Mouse (Mus musculus) liver, adult 2 months (tissue): Measurements from ENCODE around the gene Dars. TPM values are rescaled to one million over a fixed set of nuclear protein-coding genes. Genes with fewer than 3 reads are reported as not detected.
"Not testable (repeated sequence)": the region's sequence is repeated elsewhere in the genome, so short reads cannot be mapped to it uniquely, and the experiment has no call there.

Experiments
- DNase-seq: peaks from one replicate; pipeline ENCODE4 v3.0.0-alpha.2; 2011; ENCODE audit warnings: low read depth, low spot score; ENCODE audit errors: extremely low read depth
- H3K27ac ChIP-seq: fragments of 200-500 bp; replicated peaks from 2 replicates; pipeline ENCODE4 v1.5.1; 2012; ENCODE audit warnings: low read depth, mild to moderate bottlenecking, control low read depth, inconsistent platforms, low read length; ENCODE audit not compliant: insufficient read depth
- H3K27me3 ChIP-seq: fragments of 200-500 bp; 2 replicates; pipeline ENCODE4 v1.6.1; 2012; ENCODE audit warnings: mild to moderate bottlenecking, moderate library complexity, low read length, inconsistent platforms; ENCODE audit not compliant: control insufficient read depth, insufficient read depth
- H3K36me3 ChIP-seq: fragments of 200-500 bp; 2 replicates; pipeline ENCODE4 v1.6.1; 2012; ENCODE audit warnings: low read length, inconsistent platforms; ENCODE audit not compliant: control insufficient read depth, insufficient read depth
- H3K4me1 ChIP-seq: fragments of 200-500 bp; 2 replicates; pipeline ENCODE4 v1.6.1; 2011; ENCODE audit warnings: low read length; ENCODE audit not compliant: control insufficient read depth, insufficient read depth
- H3K4me3 ChIP-seq: fragments of 200-500 bp; 2 replicates; pipeline ENCODE4 v1.5.1; 2011; ENCODE audit warnings: low read depth, mild to moderate bottlenecking, control low read depth, low read length, moderate library complexity; ENCODE audit not compliant: insufficient read depth
- H3K79me2 ChIP-seq: fragments of 200-500 bp; 2 replicates; pipeline ENCODE4 v1.6.1; 2012; ENCODE audit warnings: inconsistent platforms, mild to moderate bottlenecking, low read length, moderate library complexity; ENCODE audit not compliant: control insufficient read depth, insufficient read depth
- H3K9ac ChIP-seq: fragments of 200-500 bp; 2 replicates; pipeline ENCODE4 v1.6.1; 2012; ENCODE audit warnings: low read depth, mild to moderate bottlenecking, control low read depth, inconsistent platforms, low read length
- CTCF ChIP-seq: fragments of 200-500 bp; IDR thresholded peaks from 2 replicates; pipeline ENCODE4 v1.5.1; 2011; ENCODE audit warnings: low read depth, low read length, control low read depth
- POLR2A ChIP-seq: fragments of 200-500 bp; IDR thresholded peaks from 2 replicates; pipeline ENCODE4 v1.6.1; 2011; ENCODE audit warnings: low read length, control low read depth; ENCODE audit not compliant: insufficient read depth; ENCODE audit errors: extremely low read depth
- WGBS: fragments of 180-500 bp; shearing (Covaris S2); methylation state at CpG from one replicate; pipeline ENCODE4 v1.1.7; 2018; 5-methylcytosine and 5-hydroxymethylcytosine counted together
- polyA plus RNA-seq: library from polyadenylated mRNA; depleted of rRNA; stranded (reverse); fragments of >200 nt; gene quantifications from 2 replicates; pipeline ENCODE4 v1.2.3, GENCODE M21; 2012; rRNA removed
- total RNA-seq: library from RNA; depleted of rRNA; stranded (reverse); fragments of >200 nt; gene quantifications from 2 replicates; pipeline ENCODE4 v1.2.3, GENCODE M21; 2014; rRNA removed

The Dars gene
- total and polyA plus RNA-seq, 2 experiments = 14.7 to 104 TPM

GRCm38 (mm10) chr1:128327165-128327564 is 90.0 kb downstream of the Dars start:
- Histone ChIP-seq H3K4me1 (no peaks in the 10 kb centered on the region), H3K9ac (no peak overlapping the region), H3K4me3 (no peak overlapping the region), H3K79me2 (no peaks in the 10 kb centered on the region), H3K27ac (no peak overlapping the region), H3K27me3 (no peaks in the 10 kb centered on the region), H3K36me3 (peaks cover 1% of the 10 kb centered on the region; the same call in 1 of the 2 replicates)
- TF ChIP-seq POLR2A (no peak), CTCF (no peak)
- 76% methylated on average over 1 of the region's 1 CpGs for WGBS
- no peak for DNase-seq

GRCm38 (mm10) chr1:128324776-128325175 is 92.4 kb downstream of the Dars start:
- Histone ChIP-seq H3K27me3 (no peaks in the 10 kb centered on the region), H3K36me3 (no peaks in the 10 kb centered on the region), H3K79me2 (no peaks in the 10 kb centered on the region), H3K4me1 (no peaks in the 10 kb centered on the region), H3K9ac (no peak overlapping the region), H3K4me3 (no peak overlapping the region), H3K27ac (no peak overlapping the region)
- 90% methylated on average over 2 of the region's 2 CpGs for WGBS
- no peak for TF ChIP-seq POLR2A
- no peak for TF ChIP-seq CTCF
- no peak for DNase-seq

- no peaks in the 10 kb centered on the region for H3K27me3 ChIP-seq
- H3K79me2 ChIP-seq = no peaks in the 10 kb centered on the region
- no peak overlapping the region for H3K27ac ChIP-seq
- no peaks in the 10 kb centered on the region for H3K36me3 ChIP-seq
- 84% methylated on average over 8 of the region's 8 CpGs for WGBS
- H3K4me3 ChIP-seq = no peak overlapping the region
- no peak for DNase-seq
- no peaks in the 10 kb centered on the region for H3K4me1 ChIP-seq
- TF ChIP-seq POLR2A = no peak
- TF ChIP-seq CTCF = no peak
- no peak overlapping the region for H3K9ac ChIP-seq
These were observed 94.0 kb downstream of the Dars start for GRCm38 (mm10) chr1:128323026-128323643.

- H3K27ac ChIP-seq, H3K9ac ChIP-seq, H3K4me3 ChIP-seq, DNase-seq, H3K4me1 ChIP-seq, H3K27me3 ChIP-seq, H3K36me3 ChIP-seq, H3K79me2 ChIP-seq: not testable (repeated sequence)
- WGBS = 87% methylated on average over 6 of the region's 6 CpGs
These were observed 97.9 kb downstream of the Dars start for GRCm38 (mm10) chr1:128319266-128319665.

- Histone ChIP-seq H3K4me3 (no peak overlapping the region), H3K36me3 (no peaks in the 10 kb centered on the region), H3K27me3 (no peaks in the 10 kb centered on the region), H3K4me1 (no peaks in the 10 kb centered on the region), H3K9ac (no peak overlapping the region), H3K79me2 (no peaks in the 10 kb centered on the region), H3K27ac (no peak overlapping the region)
- no peak for DNase-seq
- WGBS = 63% methylated on average over 4 of the region's 4 CpGs
- TF ChIP-seq POLR2A (no peak), CTCF (no peak)
These were observed 102.5 kb downstream of the Dars start for GRCm38 (mm10) chr1:128314665-128315064.

Other genes starting within 250 kb of the Dars start
- 40.1 and 41.0 TPM in 2 replicates for gene Ubxn4, start 173.4 kb downstream of the Dars start, total RNA-seq
- gene Ubxn4, start 173.4 kb downstream of the Dars start, polyA plus RNA-seq = 21.4 and 26.2 TPM in 2 replicates
- gene Lct, start 89.0 kb downstream of the Dars start, total RNA-seq = 0.07 TPM in 1 of 2 replicates, not detected in the other
- gene Lct, start 89.0 kb downstream of the Dars start, polyA plus RNA-seq = not detected in 2 replicates
- gene Mcm6, start 57.7 kb downstream of the Dars start, total RNA-seq = 7.1 and 16.3 TPM in 2 replicates
- 1.7 and 2.1 TPM in 2 replicates for gene Mcm6, start 57.7 kb downstream of the Dars start, polyA plus RNA-seq
- 0.74 and 2.4 TPM in 2 replicates for gene Cxcr4, start 174.9 kb upstream of the Dars start, total RNA-seq
- 1.8 and 2.4 TPM in 2 replicates for gene Cxcr4, start 174.9 kb upstream of the Dars start, polyA plus RNA-seq